Mouse (Mus musculus): Measurements from ENCODE around the gene Pmpca.
"Not testable (repeated sequence)": the region's sequence is repeated elsewhere in the genome, so short reads cannot be mapped to it uniquely, and the experiment has no call there.

Pmpca gene

DNA sequence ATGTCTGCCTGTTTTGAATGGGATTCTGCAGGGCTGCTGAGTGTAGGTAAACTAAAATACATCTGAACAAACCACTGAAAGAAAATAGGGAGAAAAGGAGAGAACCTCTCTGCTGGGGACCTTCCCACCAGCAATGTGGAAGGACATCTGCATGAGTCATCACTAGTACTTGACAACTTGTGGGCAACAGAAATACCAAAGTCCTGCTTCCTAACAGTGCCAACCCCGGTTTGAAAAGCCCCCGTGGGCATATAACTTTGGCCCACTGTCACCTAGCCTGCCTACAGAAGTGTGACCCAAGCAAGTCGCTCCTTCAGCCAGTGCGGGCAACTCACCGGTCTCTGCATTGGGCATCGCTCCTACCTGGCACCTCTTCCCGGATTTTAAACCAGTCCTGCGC lies 16.7 kb upstream of the Pmpca start:
- DNase-seq: no peak

DNA sequence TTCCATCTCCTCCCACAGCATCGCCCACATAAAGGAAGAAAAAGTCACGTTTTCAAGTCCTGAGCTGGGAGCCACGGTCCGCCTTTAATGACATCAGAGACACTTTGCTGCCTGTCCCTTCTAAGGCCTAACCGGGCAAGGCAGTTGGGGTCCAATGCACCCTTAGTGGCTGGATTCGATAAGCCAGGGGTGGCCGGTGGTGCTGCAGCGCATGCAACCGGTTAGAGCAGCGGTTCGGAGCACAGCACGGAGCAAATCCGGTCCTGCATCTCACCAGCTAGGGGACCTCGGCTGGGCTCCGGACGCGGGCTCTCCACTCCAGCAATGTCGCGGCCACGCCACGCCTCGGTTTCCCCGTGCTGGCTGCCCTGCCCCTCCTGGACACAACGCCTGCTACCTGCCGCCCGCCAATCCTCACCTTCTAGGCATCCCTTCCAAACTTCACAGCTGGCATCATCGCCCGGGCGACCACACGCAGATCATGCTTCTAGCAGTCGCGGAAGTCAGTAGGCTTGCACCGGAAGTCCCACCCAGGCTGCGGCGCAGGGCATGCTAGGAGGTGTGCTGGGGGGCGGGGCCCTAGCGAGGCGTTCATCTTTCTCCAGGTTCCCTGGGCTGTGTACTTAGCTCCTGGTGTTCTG lies 8.9 kb upstream of the Pmpca start, which contains the start of gene Snapc4:
Gene Snapc4, minus strand, starts transcription at position 523 of the 641 bp plus-strand sequence.
- peak; percentile 91 for DNase-seq

GRCm38 (mm10) chr2:26380871-26381270 lies 8.3 kb upstream of the Pmpca start:
- not testable (repeated sequence) for DNase-seq

GRCm38 (mm10) chr2:26387713-26388112 lies 1.4 kb upstream of the Pmpca start:
- peak; percentile 8 for DNase-seq

GRCm38 (mm10) chr2:26388682-26389153 lies 421 bp upstream of the Pmpca start:
- DNase-seq: no peak

DNA sequence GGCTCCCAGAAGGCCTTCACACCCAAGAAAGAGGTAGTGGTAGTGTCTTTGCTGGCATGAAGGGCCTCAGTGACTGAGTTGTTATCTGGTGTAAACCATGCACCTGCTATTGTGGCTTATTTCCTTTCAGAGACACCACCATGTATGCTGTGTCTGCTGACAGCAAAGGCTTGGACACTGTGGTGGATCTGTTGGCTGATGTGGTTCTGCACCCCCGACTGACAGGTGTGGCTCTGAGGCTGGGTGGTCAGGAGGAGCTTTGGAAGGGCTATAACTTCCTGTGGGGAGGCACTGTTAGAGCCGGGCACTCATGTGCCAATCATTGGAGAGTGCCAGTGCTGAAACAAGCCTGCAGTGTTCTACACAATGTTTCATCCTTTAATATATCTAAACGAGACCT lies 1.8 kb downstream of the Pmpca start:
- DNase-seq: no peak

- no peak for DNase-seq
These were observed 2.5 kb downstream of the Pmpca start for GRCm38 (mm10) chr2:26391617-26392016.

DNA sequence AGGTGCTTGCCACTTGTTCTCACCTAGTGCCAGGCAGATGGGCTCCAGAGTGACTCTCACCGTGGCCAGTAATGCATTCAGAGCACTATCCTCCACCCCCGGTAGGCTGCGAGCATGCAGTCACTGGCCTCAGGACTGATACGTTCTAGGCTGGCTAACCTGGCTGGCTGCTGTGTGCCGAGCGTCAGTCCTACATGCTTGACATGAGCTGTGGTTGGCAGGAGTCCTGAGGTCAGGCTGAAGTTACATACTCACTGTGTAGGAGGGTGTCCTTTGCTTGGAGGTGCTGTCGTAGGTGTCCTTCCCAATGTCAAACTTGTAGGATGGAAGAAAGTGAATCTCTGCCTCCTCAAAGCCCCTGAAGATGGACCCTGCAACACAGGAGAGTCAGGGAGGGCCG lies 9.8 kb downstream of the Pmpca start:
- DNase-seq: no peak

- no peak for DNase-seq
These were observed 10.5 kb downstream of the Pmpca start for GRCm38 (mm10) chr2:26399647-26400046.

DNA sequence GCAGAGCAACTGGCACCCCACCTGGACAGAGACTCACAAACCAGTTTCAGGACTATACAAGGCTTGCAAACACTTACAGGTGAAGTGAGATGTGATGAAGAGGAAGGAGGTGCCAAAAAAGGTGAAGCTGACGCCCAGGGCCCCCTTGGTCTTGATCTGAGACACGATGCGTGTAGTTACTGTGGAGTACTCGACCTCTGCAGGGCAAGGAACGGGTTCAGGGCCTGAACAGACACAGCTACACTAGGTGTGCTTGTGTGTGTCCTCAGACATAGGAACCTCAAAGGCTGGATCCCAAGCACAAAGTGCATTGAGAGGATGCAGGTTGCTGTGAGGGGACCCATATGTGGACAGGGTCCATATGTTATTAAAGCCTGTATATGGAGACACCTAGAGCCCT lies 11.2 kb downstream of the Pmpca start:
- no peak for DNase-seq

GRCm38 (mm10) chr2:26401023-26401422 lies 11.9 kb downstream of the Pmpca start:
- no peak for DNase-seq

GRCm38 (mm10) chr2:26402265-26402664 lies 13.1 kb downstream of the Pmpca start:
- no peak for DNase-seq

- DNase-seq: no peak
These were observed 14.2 kb downstream of the Pmpca start for GRCm38 (mm10) chr2:26403306-26403705.

- peak; percentile 99 for DNase-seq
These were observed 19.6 kb downstream of the Pmpca start, which contains the start of gene Inpp5e for GRCm38 (mm10) chr2:26408515-26409356. Gene Inpp5e (minus strand): TSS chr2:26409203.

GRCm38 (mm10) chr2:26409362-26409761 lies 20.2 kb downstream of the Pmpca start:
- no peak for DNase-seq

DNA sequence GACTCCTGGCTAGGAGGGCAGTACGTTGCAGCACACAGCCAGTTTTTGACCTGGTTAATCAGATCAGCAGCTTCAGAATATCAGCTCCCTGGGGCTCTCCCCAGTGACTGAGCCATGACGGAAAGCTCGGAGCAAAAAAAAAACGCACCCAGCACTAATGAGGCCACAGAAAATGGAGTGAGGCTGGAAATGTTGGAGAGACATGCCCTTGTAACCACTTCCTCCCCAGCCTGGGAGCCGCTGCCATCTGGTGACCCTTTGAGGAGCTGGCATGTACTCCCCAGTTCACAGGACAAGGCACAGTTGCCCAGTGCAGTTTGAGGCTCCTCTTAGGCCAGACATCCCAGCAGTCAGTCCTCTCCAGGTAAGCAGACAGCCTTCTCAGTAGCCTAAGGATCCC lies 21.0 kb downstream of the Pmpca start:
- DNase-seq: peak; percentile 45

DNA sequence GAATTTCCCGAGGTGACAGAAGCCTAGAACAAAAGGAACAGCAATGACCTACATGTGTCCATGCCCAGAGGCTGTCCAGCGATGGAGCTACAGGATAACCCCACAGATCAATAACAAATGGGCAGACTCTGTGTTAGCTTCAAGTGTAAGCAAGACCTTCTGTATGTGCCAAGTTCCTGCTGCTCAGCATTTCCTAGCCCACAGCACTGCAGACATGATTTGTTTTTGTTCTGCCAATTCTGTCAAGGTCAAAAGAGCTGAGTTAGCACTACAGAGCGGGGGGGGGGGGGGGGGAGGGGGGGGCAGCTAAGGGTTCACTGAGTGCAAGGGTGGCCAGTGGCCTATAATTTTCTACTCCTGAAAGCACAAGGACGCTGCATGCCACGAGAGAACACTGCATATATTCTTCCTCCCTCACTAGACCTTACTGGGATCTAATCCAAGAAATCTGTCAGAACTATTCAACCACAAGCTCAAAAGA lies 21.8 kb downstream of the Pmpca start:
- no peak for DNase-seq

- no peak for DNase-seq
These were observed 27.9 kb downstream of the Pmpca start for GRCm38 (mm10) chr2:26417066-26417465.

GRCm38 (mm10) chr2:26418120-26418519 lies 29.0 kb downstream of the Pmpca start:
- no peak for DNase-seq

- no peak for DNase-seq
These were observed 32.8 kb downstream of the Pmpca start for GRCm38 (mm10) chr2:26421969-26422368.

DNA sequence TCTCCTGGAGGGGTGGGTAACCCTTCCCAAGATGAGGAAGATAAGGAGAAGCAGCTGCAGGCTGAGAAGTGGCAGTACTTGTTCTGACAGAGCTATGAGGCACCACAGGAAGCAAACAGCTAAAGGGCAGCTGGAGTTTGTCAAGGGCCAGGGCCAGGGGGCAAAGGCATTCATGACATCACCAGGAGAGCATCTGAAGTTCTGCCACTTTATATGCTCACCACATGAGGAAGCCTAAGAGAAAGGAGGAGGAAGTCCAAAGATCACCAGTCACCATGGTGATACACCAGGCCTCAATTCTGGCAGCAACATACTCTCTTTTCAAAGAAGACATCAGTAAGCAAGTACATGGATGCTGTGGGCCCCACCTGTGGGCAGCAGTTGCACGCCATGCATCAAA lies 33.9 kb downstream of the Pmpca start:
- no peak for DNase-seq

- no peak for DNase-seq
These were observed 35.4 kb downstream of the Pmpca start for GRCm38 (mm10) chr2:26424541-26424940.

GRCm38 (mm10) chr2:26429851-26430250 lies 40.7 kb downstream of the Pmpca start:
- no peak for DNase-seq
